Mouse (Mus musculus) MEL (cell line): ENCODE measurements at regions not wholly inside any gene's neighbourhood (a gene's known extent, or its start where the extent isn't known, plus 50 kb on each side); places are given as distances from the start of the nearest gene placed in this dataset.

Source experiments
- CHD1 ChIP-seq: IDR thresholded peaks from 2 replicates; pipeline ENCODE4 v1.6.1; 2012; ENCODE audit warnings: low read depth, mild to moderate bottlenecking, inconsistent platforms, low read length, improper control_type of control experiment
- CTCF ChIP-seq, 3 experiments: IDR thresholded peaks in 2 of 3; conservative IDR thresholded peaks in 1 of 3; 2 replicates each; pipeline ENCODE4 v1.5.1; 2011 to 2012; ENCODE audit warnings: low read length in 3 of 3, low read depth in 2 of 3, mild to moderate bottlenecking in 2 of 3, improper control_type of control experiment in 1 of 3, inconsistent platforms in 1 of 3, mixed read lengths in 1 of 3, moderate library complexity in 1 of 3; ENCODE audit not compliant: control insufficient read depth in 1 of 3, insufficient read depth in 1 of 3, poor library complexity in 1 of 3, severe bottlenecking in 1 of 3
- POLR2A ChIP-seq, 2 experiments: IDR thresholded peaks; 2 replicates each; pipeline ENCODE4 v1.6.1; 2011 to 2012; ENCODE audit warnings: low read length in 2 of 2, mild to moderate bottlenecking in 2 of 2, control low read depth in 1 of 2, improper control_type of control experiment in 1 of 2, low read depth in 1 of 2, moderate library complexity in 1 of 2; ENCODE audit not compliant: control insufficient read depth in 1 of 2, insufficient read depth in 1 of 2, poor library complexity in 1 of 2
- UBTF ChIP-seq: IDR thresholded peaks from 2 replicates; pipeline ENCODE4 v1.6.1; 2012; ENCODE audit warnings: low read depth, mild to moderate bottlenecking, inconsistent platforms, low read length, improper control_type of control experiment, moderate library complexity, borderline replicate concordance; ENCODE audit not compliant: insufficient read depth

- TF ChIP-seq CTCF (IDR thresholded peaks at IDR 0.05 in 2 of 3, conservative IDR thresholded peaks at IDR 0.05 in 1 of 3; ENCODE audit: control insufficient read depth in 1 of 3, insufficient read depth in 1 of 3, low read depth in 2 of 3, low read length in 3 of 3, poor library complexity in 1 of 3, severe bottlenecking in 1 of 3) (no peak), UBTF (no peak), CHD1 (no peak), POLR2A (IDR thresholded peaks at IDR 0.05; ENCODE audit: control insufficient read depth in 1 of 2, insufficient read depth in 1 of 2, low read depth in 1 of 2, low read length in 2 of 2, poor library complexity in 1 of 2) (no peak)
These were observed 197.1 kb upstream of the Gmds start for GRCm38 (mm10) chr13:32535602-32536001.
